Mouse (Mus musculus) T-helper 17 cell (primary cell): ENCODE data around the gene Nkain2.

ENCODE experiments used
- in situ Hi-C, 2 experiments: fragments of 300-600 bp; cut with MboI, MseI; formaldehyde crosslinking; loops; 1 replicate in 1 of 2; 2 replicates in 1 of 2; pipeline ENCODE4 v1.15.1; 2025; ENCODE audit warnings: high pct_unique_total_duplicates in 2 of 2

The Nkain2 gene

GRCm38 (mm10) chr10:32060396-32060795, 829.9 kb downstream of the Nkain2 start:
- in situ Hi-C loops = loop anchor here in 1 of 2 experiments (25.0 kb wide), 1 partner anchor 1798 kb away; no protein-coding TSS in a partner anchor

DNA sequence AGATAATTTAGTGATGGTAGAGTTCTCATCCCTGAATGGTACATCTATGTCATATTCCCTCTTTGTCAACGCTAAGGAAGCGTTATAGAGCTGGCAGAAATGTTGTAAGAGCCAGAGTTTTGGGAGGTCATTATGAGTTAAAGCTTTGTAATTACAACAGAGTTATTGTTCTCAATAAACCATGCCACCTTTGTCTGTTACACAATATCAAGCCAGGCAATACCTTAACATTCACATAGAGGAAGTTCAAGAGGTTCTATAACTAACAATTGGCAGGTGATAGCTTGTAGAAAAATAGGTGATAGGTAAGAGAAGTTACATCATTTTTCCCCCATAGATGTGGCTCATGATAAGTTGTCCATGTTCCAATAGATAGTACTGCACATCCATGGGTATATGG, 832.0 kb downstream of the Nkain2 start:
- in situ Hi-C loops = loop anchor here in 1 of 2 experiments (25.0 kb wide), 1 partner anchor 1796 kb away; no protein-coding TSS in a partner anchor

DNA sequence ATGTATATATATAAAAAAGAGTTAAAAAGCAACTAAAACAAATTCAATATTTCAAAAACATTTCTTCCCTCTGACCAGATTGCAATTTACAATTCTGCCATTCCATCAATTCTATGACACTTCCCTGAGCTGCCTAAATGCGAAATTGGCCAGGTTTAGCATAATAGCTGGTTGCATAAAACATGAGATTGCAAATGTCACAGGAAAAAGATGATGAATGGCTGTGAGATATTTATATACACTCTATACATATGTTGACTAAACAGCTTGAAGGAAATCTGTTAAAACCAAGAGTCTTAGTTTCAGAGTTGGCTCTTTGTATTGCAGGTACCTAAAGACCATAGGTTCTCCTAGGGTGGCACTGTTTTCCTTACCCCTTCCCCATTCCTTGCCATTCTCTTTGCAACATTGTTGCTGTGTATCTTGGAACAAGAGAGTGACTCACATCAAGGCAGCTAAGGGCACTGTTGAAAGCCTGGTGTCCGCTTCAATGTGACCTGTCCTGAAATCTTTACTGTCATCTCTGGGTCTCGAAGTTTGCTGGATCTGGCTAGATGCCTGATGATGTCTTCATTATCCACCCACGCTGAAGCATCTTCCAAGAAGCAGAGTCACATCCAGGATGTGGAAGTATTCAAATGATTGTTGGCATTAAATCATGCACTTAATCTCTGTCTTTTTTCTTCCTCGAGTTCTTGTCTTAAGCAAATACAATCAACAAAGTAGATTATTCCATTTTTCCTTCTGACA, 837.5 kb downstream of the Nkain2 start:
- in situ Hi-C loops = loop anchor here in 1 of 2 experiments (25.0 kb wide), 1 partner anchor 1790 kb away; no protein-coding TSS in a partner anchor

DNA sequence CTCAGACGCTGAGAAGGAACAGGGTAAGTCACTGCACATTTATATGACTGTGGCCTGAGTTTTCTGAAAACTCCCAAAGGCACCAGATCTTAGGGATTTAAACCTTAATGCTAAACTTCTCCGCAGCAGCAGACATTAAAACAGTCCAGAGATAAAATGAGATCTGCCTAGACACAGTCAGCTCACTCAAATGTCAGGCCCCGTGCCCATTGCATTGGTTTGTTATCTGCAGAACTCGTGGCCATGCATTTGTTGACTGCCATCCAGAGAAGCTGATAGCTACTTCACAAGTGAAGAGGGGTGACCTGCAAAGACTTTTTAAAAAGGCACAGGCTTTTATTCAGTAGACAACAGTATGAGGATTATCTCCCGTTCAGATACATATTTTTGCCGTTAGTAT, 838.2 kb downstream of the Nkain2 start:
- in situ Hi-C loops = loop anchor here in 1 of 2 experiments (25.0 kb wide), 1 partner anchor 1790 kb away; no protein-coding TSS in a partner anchor

GRCm38 (mm10) chr10:32029996-32030395, 860.3 kb downstream of the Nkain2 start:
- in situ Hi-C loops = no loop called here

DNA sequence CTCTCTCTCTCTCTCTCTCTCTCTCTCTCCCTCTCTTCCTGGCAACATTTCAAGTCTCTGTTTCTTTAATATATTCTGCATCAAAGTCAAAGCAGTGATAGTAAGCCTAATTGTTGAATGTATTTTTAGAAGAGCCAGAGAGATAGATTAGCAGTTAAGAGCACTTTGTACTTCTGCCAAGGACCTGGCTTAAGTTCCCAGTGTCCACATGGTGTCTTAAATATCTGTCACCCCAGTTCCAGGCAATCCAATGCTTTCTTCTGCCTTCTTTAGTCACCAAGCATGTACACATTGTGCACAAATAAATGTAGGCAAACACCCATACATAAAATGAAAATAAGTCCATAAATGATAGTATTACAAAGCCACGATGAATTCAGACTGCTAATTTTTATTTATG, 871.9 kb downstream of the Nkain2 start:
- in situ Hi-C loops = no loop called here

DNA sequence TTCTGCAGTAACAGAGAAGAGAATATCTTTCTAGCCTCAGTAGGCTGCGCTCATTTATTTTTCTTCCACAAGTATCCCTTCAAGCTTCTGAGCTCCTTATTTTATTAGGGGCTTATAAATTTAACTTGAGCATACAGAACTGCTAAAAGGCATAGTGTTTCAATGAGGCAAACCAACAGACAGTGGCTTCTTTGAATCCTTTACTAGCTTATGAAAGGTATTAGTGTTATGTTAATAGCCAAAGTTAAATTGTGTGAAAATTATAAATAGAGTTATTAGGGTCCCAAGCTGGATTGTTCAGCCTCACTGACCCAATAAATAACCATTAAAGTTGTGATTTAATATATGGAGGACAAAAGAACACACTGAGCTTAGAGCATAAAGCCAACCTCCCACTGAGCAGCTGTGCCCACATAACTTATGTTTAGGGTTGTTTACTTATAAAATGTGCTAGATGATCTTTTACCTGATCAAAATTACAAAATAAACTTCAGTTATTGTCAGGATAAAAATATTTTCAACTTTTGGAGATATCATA, 889.0 kb downstream of the Nkain2 start:
- in situ Hi-C loops = no loop called here

DNA sequence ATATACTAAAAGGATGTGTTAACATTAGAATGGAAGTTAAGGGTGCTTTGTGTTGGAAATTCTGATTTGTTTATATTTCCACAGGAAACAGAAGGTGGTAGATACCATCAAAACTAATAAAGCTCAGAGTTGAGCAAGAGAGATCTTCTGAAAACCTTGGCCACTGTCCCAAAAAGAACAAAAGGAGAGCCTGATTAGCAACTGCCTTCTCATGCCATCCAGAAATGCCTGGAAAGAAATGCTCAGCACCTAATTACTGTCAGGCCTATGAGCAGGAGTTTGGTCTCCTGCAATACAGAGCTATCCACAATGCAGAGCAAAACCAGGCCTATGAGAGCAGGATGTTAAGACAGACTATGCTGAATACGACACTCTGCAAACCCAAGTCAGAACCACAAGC, 897.1 kb downstream of the Nkain2 start:
- in situ Hi-C loops = no loop called here

DNA sequence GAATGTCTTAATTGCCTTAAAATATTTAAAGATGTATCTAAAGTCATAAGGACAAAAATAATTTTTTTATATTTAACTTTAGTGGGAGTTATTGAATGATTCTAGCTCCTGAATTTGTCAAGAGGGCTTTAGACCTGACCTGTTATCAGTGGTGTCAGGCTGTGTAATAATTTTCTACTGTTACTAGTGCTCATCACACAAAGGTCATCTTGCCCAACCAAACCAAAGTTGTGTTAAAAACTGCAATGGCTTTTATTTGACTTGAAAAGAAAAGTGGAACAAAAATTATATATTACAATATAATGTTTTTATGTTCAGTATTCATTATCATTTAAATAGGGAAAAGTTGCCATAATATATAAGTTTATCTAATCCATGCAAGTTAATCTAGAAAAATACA, 911.9 kb downstream of the Nkain2 start:
- in situ Hi-C loops = no loop called here

GRCm38 (mm10) chr10:31947178-31947726, 943.0 kb downstream of the Nkain2 start:
- in situ Hi-C loops = no loop called here

GRCm38 (mm10) chr10:31931961-31932360, 958.3 kb downstream of the Nkain2 start:
- in situ Hi-C loops = no loop called here

DNA sequence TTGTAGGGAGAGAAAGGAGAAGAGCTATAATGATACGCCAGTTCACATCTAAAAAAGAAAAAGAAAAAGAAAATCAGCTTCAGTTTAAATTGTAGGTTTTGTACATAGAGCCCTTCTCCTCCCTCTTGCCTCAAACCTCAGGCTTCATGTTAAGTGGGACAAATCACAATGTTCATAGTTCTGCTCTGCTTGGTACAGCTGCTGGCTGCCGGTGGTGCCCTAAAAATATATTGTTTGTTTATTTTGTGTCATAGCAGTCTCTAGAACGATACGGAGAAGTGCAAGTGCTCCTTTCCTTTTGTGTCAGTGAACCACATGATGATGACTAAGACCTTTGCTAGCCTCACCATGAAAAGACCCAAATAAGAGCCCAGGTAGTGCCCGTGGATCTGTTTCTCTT, 962.6 kb downstream of the Nkain2 start:
- in situ Hi-C loops = loop anchor here in 1 of 2 experiments (10.0 kb wide), 1 partner anchor 1787 kb away; no protein-coding TSS in a partner anchor

DNA sequence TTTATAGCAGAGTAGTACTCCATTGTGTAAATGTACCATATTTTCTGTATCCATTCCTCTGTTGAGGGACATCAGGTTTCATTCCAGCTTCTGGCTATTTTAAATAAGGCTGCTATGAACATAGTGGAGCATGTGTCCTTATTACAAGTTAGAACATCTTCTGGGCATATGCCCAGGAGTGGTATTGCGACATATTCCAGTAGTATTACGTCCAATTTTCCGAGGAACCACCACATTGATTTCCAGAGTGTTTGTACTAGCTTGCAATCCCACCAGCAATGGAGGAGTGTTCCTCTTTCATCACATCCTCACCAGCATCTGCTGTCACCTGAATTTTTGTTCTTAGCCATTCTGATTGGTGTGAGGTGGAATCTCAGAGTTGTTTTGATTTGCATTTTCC, 969.4 kb downstream of the Nkain2 start:
- in situ Hi-C loops = loop anchor here in 1 of 2 experiments (10.0 kb wide), 1 partner anchor 1794 kb away; no protein-coding TSS in a partner anchor

DNA sequence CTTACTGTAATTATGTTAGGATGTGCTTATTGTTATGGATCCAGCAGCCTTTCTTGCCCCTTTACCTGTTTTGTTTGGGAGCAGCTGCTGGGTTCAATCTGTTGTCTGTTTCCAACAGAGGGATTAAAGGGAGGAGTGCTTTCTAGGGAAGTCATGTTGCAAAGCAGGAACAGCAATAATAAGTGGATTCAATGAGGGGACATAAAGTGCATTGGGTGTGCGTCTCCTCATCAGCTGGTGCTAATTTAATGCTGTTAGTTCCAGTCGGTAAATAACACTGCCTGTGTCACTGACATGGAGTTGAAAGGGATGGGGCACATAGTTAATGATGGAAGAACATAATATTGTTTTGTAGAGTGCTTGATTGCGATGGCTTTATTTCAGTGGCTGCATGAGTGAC, 982.8 kb downstream of the Nkain2 start:
- in situ Hi-C loops = loop anchor here in 1 of 2 experiments (10.0 kb wide), 1 partner anchor 223 kb away; no protein-coding TSS in a partner anchor

DNA sequence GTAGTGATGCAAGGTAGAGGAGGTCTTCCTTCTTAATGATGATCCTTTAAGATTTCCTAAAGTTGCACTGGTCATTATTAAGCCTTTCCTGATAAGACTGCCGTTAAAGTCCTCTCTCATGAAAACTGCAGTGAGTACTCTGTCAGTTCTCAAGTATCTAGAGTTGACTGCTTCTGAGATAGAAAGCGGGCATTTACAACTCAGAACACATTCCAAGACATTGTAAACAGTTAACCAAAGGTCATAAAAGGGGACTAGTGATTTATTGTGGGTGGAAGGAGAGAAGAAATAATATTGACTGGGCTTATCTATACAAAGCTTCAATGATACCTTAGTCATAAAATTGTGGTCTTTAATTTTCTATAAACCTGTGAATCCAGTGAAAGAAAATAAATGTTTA, 990.8 kb downstream of the Nkain2 start:
- in situ Hi-C loops = no loop called here

DNA sequence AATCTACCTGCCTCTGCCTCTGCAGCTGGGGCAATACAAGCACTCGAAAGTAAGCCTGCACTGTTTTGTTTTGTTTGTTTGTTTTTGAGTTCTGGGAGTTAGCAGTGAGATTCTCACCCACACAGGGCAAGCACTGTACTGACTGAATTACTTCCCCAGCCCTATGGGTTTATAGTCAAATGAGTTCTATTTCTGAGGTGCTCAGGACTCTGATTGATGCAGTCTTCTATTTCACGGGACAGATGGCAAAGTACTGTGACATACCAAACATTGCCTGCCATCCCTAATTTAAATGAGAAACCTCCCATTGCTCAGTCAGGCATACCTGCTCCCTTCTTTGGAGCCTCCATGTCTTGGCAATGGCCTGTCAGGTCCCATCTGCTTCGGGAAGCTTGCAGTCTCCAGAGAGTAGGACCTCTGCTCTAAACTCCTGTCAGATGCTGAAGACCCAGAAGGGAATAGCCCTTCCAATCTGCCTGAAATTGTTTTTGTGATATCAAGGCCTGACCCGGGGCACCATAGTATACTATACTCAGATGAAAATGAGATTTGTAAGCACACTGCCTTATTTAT, 1016.9 kb downstream of the Nkain2 start:
- in situ Hi-C loops = no loop called here

DNA sequence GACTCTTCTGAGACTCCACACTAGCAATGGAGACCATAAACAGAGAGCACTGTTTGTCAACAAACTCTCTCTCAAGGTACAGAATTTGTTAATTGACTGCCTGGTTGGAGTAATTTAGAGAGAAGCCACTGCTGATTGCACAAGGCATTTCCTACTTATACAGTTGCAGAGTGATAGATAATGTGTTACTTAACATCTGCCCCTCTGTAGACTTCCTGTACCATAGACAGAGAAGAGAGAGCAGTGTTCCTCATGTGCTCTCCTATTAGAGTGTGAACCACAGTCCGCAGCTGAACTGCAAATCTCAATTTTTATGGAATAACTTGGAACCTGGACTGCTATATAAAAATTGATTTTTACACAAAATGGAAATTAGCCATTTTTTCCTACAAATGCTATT, 1022.0 kb downstream of the Nkain2 start:
- in situ Hi-C loops = no loop called here

GRCm38 (mm10) chr10:31827041-31827440, 1063.2 kb downstream of the Nkain2 start:
- in situ Hi-C loops = no loop called here

GRCm38 (mm10) chr10:31812543-31812942, 1077.7 kb downstream of the Nkain2 start:
- in situ Hi-C loops = no loop called here

DNA sequence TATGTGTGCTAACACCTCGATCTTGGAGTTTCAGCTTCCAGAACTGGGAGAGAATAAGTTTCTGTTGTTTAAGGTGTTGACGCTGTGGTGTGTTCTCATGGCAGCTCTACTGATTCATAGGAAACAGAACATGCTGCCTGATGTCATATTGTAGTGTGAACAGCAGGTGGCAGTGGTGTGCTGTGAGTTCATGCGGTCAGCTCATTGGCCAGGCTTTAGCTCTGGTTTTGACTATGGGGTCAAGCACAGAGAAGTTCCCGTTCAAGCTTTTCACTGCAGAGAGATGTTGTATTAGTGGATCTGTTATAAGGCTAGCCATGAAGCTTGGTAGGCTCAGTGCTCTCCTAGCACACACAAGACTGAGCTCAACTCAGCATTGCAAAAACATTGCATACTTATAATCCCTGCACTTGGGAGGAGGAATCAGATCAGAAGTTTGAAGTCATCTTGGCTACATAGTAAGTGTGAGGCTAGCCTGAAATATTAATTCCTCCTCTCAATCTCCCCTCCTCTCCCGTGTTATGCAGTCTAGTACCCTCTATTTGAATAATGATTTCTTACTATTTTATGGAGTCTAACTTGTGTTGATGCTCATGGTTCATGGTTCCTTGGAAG, 1147.7 kb downstream of the Nkain2 start:
- in situ Hi-C loops = loop anchor here in 1 of 2 experiments (10.0 kb wide), 1 partner anchor 178 kb away; no protein-coding TSS in a partner anchor

DNA sequence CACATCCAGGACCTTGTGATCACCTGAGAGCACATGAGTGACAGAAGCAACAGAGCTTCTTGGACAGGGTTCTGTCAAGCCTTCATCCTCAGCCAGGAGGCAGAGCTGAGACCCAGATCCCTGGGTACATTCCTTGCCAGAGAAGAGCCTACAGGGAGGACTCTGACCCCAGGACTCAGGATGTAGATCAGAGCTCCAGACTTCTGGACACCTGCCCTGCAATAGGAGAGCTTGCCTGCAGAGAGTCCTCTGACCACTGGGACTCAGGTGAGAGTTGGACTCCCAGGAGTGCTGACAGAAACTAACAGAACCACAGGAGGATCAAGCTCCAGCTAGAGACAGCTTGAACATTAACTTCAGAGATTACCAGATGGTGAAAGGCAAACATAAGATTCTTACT, 1162.2 kb downstream of the Nkain2 start:
- in situ Hi-C loops = no loop called here

DNA sequence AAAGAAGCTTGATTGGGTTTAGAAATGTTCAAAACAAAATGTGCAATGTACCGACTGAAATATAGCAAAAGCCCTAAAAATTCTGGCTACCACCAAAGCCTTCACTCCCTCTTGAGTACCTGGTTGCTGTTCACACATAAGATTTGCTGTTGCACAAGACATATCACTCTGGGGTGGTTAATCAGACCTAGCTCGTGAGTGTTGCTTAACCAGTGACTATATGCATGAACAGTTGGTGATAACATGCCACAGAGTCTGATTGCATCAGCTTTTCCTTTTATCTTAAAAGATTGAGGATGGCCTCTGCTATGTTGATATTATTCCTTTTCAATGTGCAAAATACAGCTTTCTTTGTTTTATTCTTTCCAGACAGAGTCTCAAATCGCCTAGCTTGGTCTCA, 1243.0 kb downstream of the Nkain2 start:
- in situ Hi-C loops = no loop called here
